Mouse (Mus musculus) ES-E14 (cell line): ENCODE results near the gene Golph3.

Experiments used
- CHD2 ChIP-seq: IDR thresholded peaks from 2 replicates; pipeline ENCODE4 v1.6.1; 2014; ENCODE audit warnings: mild to moderate bottlenecking, low read depth, low read length, inconsistent platforms
- HCFC1 ChIP-seq: IDR thresholded peaks from 2 replicates; pipeline ENCODE4 v1.6.1; 2012; ENCODE audit warnings: low read length, inconsistent platforms, borderline replicate concordance; ENCODE audit not compliant: insufficient read depth
- MAFK ChIP-seq: IDR thresholded peaks from 2 replicates; pipeline ENCODE4 v1.6.1; 2014; ENCODE audit warnings: mild to moderate bottlenecking, low read depth, low read length, inconsistent platforms; ENCODE audit not compliant: insufficient read depth
- ZC3H11A ChIP-seq: IDR thresholded peaks from 2 replicates; pipeline ENCODE4 v1.6.1; 2012; ENCODE audit warnings: low read depth, mild to moderate bottlenecking, inconsistent platforms, low read length, borderline replicate concordance
- ZNF384 ChIP-seq: IDR thresholded peaks from 2 replicates; pipeline ENCODE4 v1.6.1; 2012; ENCODE audit warnings: low read depth, low read length, inconsistent platforms

- no peak for TF ChIP-seq CHD2
- TF ChIP-seq HCFC1, result no peak
- no peak for TF ChIP-seq MAFK
- TF ChIP-seq ZNF384, result no peak
- TF ChIP-seq ZC3H11A, result no peak
Observed at GRCm38 (mm10) chr15:12273325-12274052, 47.8 kb upstream of the Golph3 start.
